Comparison of ENCODE assay signal across 19 mouse cellular contexts in genomic region chr7:44705086-44705485, GRCm38 (mm10). TPM values are rescaled to one million over a fixed set of nuclear protein-coding genes. Genes with fewer than 3 reads are reported as not detected.
DNase-seq lines count a peak whose midpoint lies in the region; ATAC-seq and TF ChIP-seq lines count a peak whose summit lies in the region.
"Had no signal": no experiment of that assay in that cellular context is flagged by ENCODE, and none has a peak within 500 bp of the region (broad histone marks: within the 10 kb centered on the region; RNA-seq: fewer than 3 reads in every experiment).

No protein-coding gene starts in this region.

- ATAC-seq in frontal cortex, adult (ENCODE audit: low TSS enrichment), result no peak
- ATAC-seq: activated CD4-positive, CD25-positive, alpha-beta regulatory T cell, adult 4 months; forebrain, embryonic 13.5 days; forebrain, embryonic 15.5 days; forebrain, postnatal 0 days; Patski had no signal

- peak; percentile 17; the same call in 1 of the 2 replicates for TF ChIP-seq CTCF in E14TG2a.4 (conservative IDR thresholded peaks at IDR 0.05; ENCODE audit: low read length)

- H3K9me3 ChIP-seq in E14TG2a.4 (ENCODE audit: low read length), result no peaks in the 10 kb centered on the region
- H3K9me3 ChIP-seq: embryonic facial prominence, embryonic 10.5 days; embryonic facial prominence, embryonic 12.5 days; forebrain, embryonic 15.5 days had no signal

- peaks cover 63% of the 10 kb centered on the region for H3K4me1 ChIP-seq in E14TG2a.4 (replicated peaks; ENCODE audit: low read depth, low read length)
- H3K4me1 ChIP-seq: embryonic facial prominence, embryonic 12.5 days; forebrain, embryonic 13.5 days; forebrain, embryonic 15.5 days had no signal

- H3K36me3 ChIP-seq in E14TG2a.4 (ENCODE audit: insufficient read depth, low read length), result no peaks in the 10 kb centered on the region
- H3K36me3 ChIP-seq: embryonic facial prominence, embryonic 10.5 days; embryonic facial prominence, embryonic 12.5 days; forebrain, embryonic 15.5 days; G1E had no signal

- no peaks in the 10 kb centered on the region for H3K27me3 ChIP-seq in E14TG2a.4 (ENCODE audit: insufficient read depth, low read length)
- H3K27me3 ChIP-seq: embryonic facial prominence, embryonic 12.5 days; forebrain, embryonic 13.5 days; forebrain, embryonic 15.5 days; Patski had no signal

- H3K4me3 ChIP-seq in E14TG2a.4 (replicated peaks; ENCODE audit: low read length), result peak overlapping the region; percentile 76
- H3K4me3 ChIP-seq: embryonic facial prominence, embryonic 10.5 days; embryonic facial prominence, embryonic 12.5 days; forebrain, embryonic 13.5 days; forebrain, embryonic 15.5 days had no signal

- intact Hi-C loops in left cerebral cortex, postnatal 4 days (cut with DNase I), result no loop called here

- peak; percentile 45 for DNase-seq in ES-CJ7 (ENCODE audit: low read depth, low spot score)
- peak; percentile 91 for DNase-seq in R1 (ENCODE audit: low read depth, low spot score)
- no peak for DNase-seq in left cerebral cortex, postnatal 4 days
- DNase-seq in testis, postnatal 10 days (ENCODE audit: low spot score), result no peak
- DNase-seq: adrenal gland, adult 8-10 months; cerebellum, adult 11-12 months had no signal

RNA-seq across cellular contexts. Expression of gene Izumo2, which starts 3.5 kb away (rescaled TPM):
- total RNA-seq in left cerebral cortex, postnatal 4 days (2021), result not detected
- total RNA-seq: adrenal gland, adult 18-20 months; adrenal gland, adult 8-10 months; adrenal gland, postnatal 14 days; adrenal gland, postnatal 36 days; forebrain, postnatal 0 days; G1E had no signal

RNA-seq across cellular contexts. Expression of gene Myh14, which starts 34.4 kb away (rescaled TPM):
- 1 to 10 TPM; 3.0 to 5.7 TPM for total RNA-seq in left cerebral cortex, postnatal 4 days (2021)
- total RNA-seq: G1E had no signal

RNA-seq across cellular contexts. Expression of gene Vrk3, which starts 43.1 kb away (rescaled TPM):
- 10 to 100 TPM; 19.6 to 25.9 TPM for total RNA-seq in left cerebral cortex, postnatal 4 days (2021)

RNA-seq across cellular contexts. Expression of gene Zfp473, which starts 45.8 kb away (rescaled TPM):
- under 1 TPM; 0.84 to 0.91 TPM for total RNA-seq in left cerebral cortex, postnatal 4 days (2021)

Comparison
In these comparisons a context has a peak if more than half of its experiments do, and no peak if none do; other contexts are left out.
1. DNase-seq: peak in ES-CJ7 (single experiment) and R1 (single experiment); none in left cerebral cortex, postnatal 4 days (single experiment) and testis, postnatal 10 days (single experiment).